Mouse (Mus musculus): ENCODE measurements around the gene Ciz1.
"Not testable (repeated sequence)": the region's sequence is repeated elsewhere in the genome, so short reads cannot be mapped to it uniquely, and the experiment has no call there.

Gene Ciz1

GRCm38 (mm10) chr2:32348311-32348710 is 3.8 kb upstream of the Ciz1 start:
- DNase-seq, result no peak

- DNase-seq, result no peak
Observed at GRCm38 (mm10) chr2:32349625-32350255, 2.4 kb upstream of the Ciz1 start.

GRCm38 (mm10) chr2:32350471-32351051 is 1.6 kb upstream of the Ciz1 start:
- no peak for DNase-seq

GRCm38 (mm10) chr2:32351471-32351961 is 611 bp upstream of the Ciz1 start:
- no peak for DNase-seq

GRCm38 (mm10) chr2:32353007-32353542 is 948 bp downstream of the Ciz1 start, which contains the start of gene Dnm1:
Gene Dnm1 (minus strand): TSS chr2:32353338.
- DNase-seq, result peak; percentile 94

GRCm38 (mm10) chr2:32353836-32354235 is 1.7 kb downstream of the Ciz1 start:
- DNase-seq, result no peak

- no peak for DNase-seq
Observed at GRCm38 (mm10) chr2:32354336-32354895, 2.3 kb downstream of the Ciz1 start.

GRCm38 (mm10) chr2:32356216-32356615 is 4.1 kb downstream of the Ciz1 start:
- DNase-seq, result no peak

- DNase-seq, result no peak
Observed at GRCm38 (mm10) chr2:32357710-32358109, 5.6 kb downstream of the Ciz1 start.

- DNase-seq, result no peak
Observed at GRCm38 (mm10) chr2:32358381-32358780, 6.3 kb downstream of the Ciz1 start.

- peak; percentile 69 for DNase-seq
Observed at GRCm38 (mm10) chr2:32360741-32361140, 8.6 kb downstream of the Ciz1 start.

- DNase-seq, result peak; percentile 80
Observed at GRCm38 (mm10) chr2:32361437-32361836, 9.3 kb downstream of the Ciz1 start.

- DNase-seq, result not testable (repeated sequence)
Observed at GRCm38 (mm10) chr2:32362274-32362673, 10.1 kb downstream of the Ciz1 start.

- DNase-seq, result peak; percentile 94
Observed at GRCm38 (mm10) chr2:32362817-32363340, 10.8 kb downstream of the Ciz1 start.

- peak; percentile 66 for DNase-seq
Observed at GRCm38 (mm10) chr2:32363376-32364106, 11.4 kb downstream of the Ciz1 start.

GRCm38 (mm10) chr2:32364121-32364520 is 12.0 kb downstream of the Ciz1 start:
- DNase-seq, result no peak

- DNase-seq, result no peak
Observed at GRCm38 (mm10) chr2:32367315-32367714, 15.2 kb downstream of the Ciz1 start.

- DNase-seq, result no peak
Observed at GRCm38 (mm10) chr2:32374191-32374590, 22.1 kb downstream of the Ciz1 start.

- DNase-seq, result no peak
Observed at GRCm38 (mm10) chr2:32375317-32375940, 23.3 kb downstream of the Ciz1 start.

- no peak for DNase-seq
Observed at GRCm38 (mm10) chr2:32376963-32377362, 24.8 kb downstream of the Ciz1 start.

GRCm38 (mm10) chr2:32380001-32380500 is 27.9 kb downstream of the Ciz1 start:
- no peak for DNase-seq

GRCm38 (mm10) chr2:32381141-32381774 is 29.1 kb downstream of the Ciz1 start:
- DNase-seq, result peak; percentile 57
